Mouse (Mus musculus): ENCODE data around the gene 1700067P10Rik. TPM values are rescaled to one million over a fixed set of nuclear protein-coding genes. Genes with fewer than 3 reads are reported as not detected.

The 1700067P10Rik gene
- polyA plus RNA-seq, 1 experiment from 2014 or later = 0.26 TPM

DNA sequence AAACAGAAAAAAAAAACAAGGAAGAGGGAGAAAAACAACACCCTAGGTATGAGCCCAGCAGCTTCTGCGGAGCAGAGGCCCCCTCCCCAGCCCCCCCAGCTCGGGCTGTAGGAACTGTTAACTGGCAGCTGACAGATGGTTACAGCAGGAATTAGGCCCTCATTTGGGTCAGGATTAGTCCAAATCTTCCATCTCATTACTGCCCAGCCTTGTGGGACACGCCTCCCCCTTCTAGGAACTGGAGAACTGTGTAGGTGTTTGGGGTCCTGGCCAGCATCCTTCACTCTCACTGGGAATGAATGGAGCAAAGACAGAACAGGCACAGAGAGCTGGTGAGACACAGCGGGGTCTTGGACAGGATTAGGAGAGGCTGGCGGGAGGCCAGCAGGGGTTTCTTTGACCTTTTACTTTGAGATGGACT, 24.0 kb upstream of the 1700067P10Rik start:
- no peaks in the 10 kb centered on the region for H3K36me3 ChIP-seq
- H3K4me2 ChIP-seq (replicated peaks) = no peak overlapping the region
- H3K4me3 ChIP-seq = no peak overlapping the region
- H3K27ac ChIP-seq = no peak overlapping the region
- 31% methylated on average over 5 of the region's 5 CpGs for WGBS
- ATAC-seq (ENCODE audit: low FRiP score) = no peak
- peaks cover 13% of the 10 kb centered on the region for H3K4me1 ChIP-seq
- H3K9me3 ChIP-seq (replicated peaks) = no peaks in the 10 kb centered on the region
- H3K27me3 ChIP-seq = 0 out of 2 replicates have a peak, but pooled peaks cover 4% of the 10 kb centered on the region
- no peak overlapping the region for H3K9ac ChIP-seq

DNA sequence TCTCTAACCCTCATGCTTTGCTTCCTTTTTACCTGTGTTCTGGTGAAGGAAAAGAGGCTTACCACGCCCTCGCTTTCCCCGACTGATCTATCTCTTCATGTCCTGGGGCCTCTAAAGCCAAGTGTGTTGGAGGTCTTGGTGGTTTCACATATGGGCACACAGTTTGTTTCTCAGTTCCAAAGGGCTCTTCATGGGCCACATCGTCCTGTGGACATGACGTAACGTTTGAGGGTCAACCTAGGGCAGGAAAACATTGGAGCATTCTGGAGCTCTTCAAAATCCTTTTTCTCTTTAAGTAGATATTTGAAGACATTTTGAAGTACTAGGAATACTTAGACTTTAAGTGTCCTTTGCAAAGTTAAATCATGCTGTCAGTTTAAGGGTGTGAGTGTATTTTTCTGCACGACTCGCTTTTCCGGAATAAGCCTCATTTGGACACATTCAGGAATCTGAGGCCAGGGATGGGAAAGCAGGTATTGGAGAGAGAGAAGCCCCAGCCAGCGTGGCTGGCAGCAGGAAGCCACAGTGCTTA, 22.0 kb upstream of the 1700067P10Rik start:
- no peak overlapping the region for H3K4me3 ChIP-seq
- no peak overlapping the region for H3K27ac ChIP-seq
- no peak overlapping the region for H3K9ac ChIP-seq
- H3K4me2 ChIP-seq (replicated peaks) = no peak overlapping the region
- H3K36me3 ChIP-seq = no peaks in the 10 kb centered on the region
- ATAC-seq (ENCODE audit: low FRiP score) = no peak
- no peaks in the 10 kb centered on the region for H3K9me3 ChIP-seq (replicated peaks)
- 67% methylated on average over 10 of the region's 10 CpGs for WGBS
- 0 out of 2 replicates have a peak, but pooled peaks cover 4% of the 10 kb centered on the region for H3K27me3 ChIP-seq
- peaks cover 13% of the 10 kb centered on the region for H3K4me1 ChIP-seq

DNA sequence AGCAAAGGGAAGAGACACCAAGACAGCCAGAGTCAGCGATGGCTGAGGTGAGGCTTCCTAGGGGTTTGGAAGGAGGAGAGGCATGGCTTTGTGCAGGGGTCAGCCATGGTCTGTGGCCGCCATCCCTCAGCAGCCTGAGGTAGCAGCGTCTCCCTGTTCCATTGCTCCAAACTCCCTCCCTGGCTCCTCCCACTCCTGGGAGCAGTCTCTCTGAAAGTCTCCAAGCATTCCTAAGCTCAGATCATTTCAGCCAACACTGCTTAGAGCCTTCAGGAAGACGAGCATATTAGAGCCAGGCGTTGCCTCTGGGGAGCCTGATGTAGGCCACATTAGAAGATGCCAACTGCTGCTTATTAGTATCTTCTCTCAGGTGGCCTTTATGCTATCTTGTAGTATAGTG, 21.4 kb upstream of the 1700067P10Rik start:
- 29% methylated on average over 5 of the region's 5 CpGs for WGBS
- no peak overlapping the region for H3K4me3 ChIP-seq
- H3K4me1 ChIP-seq = peaks cover 13% of the 10 kb centered on the region
- H3K4me2 ChIP-seq (replicated peaks) = no peak overlapping the region
- no peaks in the 10 kb centered on the region for H3K9me3 ChIP-seq (replicated peaks)
- H3K27ac ChIP-seq = no peak overlapping the region
- no peak overlapping the region for H3K9ac ChIP-seq
- H3K27me3 ChIP-seq = 0 out of 2 replicates have a peak, but pooled peaks cover 4% of the 10 kb centered on the region
- ATAC-seq (ENCODE audit: low FRiP score) = no peak
- H3K36me3 ChIP-seq = no peaks in the 10 kb centered on the region

- WGBS = 36% methylated on average over 3 of the region's 3 CpGs
- no peak overlapping the region for H3K4me3 ChIP-seq
- no peaks in the 10 kb centered on the region for H3K9me3 ChIP-seq (replicated peaks)
- no peak overlapping the region for H3K9ac ChIP-seq
- no peaks in the 10 kb centered on the region for H3K36me3 ChIP-seq
- H3K27ac ChIP-seq = no peak overlapping the region
- no peak overlapping the region for H3K4me2 ChIP-seq (replicated peaks)
- no peaks in the 10 kb centered on the region for H3K4me1 ChIP-seq
- ATAC-seq (ENCODE audit: low FRiP score) = no peak
- no peaks in the 10 kb centered on the region; the same call in 1 of the 2 replicates for H3K27me3 ChIP-seq
Observed at GRCm38 (mm10) chr17:48080626-48081025, 8.5 kb upstream of the 1700067P10Rik start.

DNA sequence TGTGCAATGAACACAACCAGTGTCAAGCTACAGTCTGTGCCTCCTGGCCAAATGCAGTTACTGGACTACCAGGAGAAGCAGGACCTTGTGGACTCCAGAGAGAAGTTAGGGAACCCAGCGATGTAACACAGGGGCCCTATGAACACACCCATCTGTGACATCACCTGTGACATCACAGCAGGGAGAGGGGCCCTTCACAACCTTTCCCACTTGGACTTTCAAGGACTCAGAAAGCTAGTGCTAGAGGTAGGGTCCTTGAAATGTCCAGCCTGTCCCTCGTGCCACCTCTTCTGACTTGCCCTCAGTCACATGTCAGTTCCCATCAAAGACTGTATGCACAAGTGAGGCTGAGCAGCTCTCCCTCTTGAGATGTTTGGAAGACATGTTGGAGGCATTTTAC, 327 bp downstream of the 1700067P10Rik start:
- no peak for ATAC-seq (ENCODE audit: low FRiP score)
- 76% methylated on average over 2 of the region's 2 CpGs for WGBS

GRCm38 (mm10) chr17:48090305-48090704, 1.2 kb downstream of the 1700067P10Rik start:
- Histone ChIP-seq H3K4me2 (replicated peaks) (no peak overlapping the region), H3K27me3 (peaks cover 23% of the 10 kb centered on the region), H3K27ac (no peak overlapping the region), H3K36me3 (no peaks in the 10 kb centered on the region), H3K4me1 (peaks cover 12% of the 10 kb centered on the region), H3K9ac (no peak overlapping the region), H3K4me3 (no peak overlapping the region), H3K9me3 (replicated peaks) (0 out of 2 replicates have a peak, but pooled peaks cover 4% of the 10 kb centered on the region)
- WGBS = 58% methylated on average over 12 of the region's 12 CpGs
- ATAC-seq (ENCODE audit: low FRiP score) = no peak

More for the DNA sequence above, 327 bp downstream of the 1700067P10Rik start:
- Histone ChIP-seq H3K4me1 (peaks cover 5% of the 10 kb centered on the region), H3K27me3 (peaks cover 14% of the 10 kb centered on the region), H3K36me3 (no peaks in the 10 kb centered on the region), H3K9me3 (replicated peaks) (0 out of 2 replicates have a peak, but pooled peaks cover 4% of the 10 kb centered on the region), H3K9ac (no peak overlapping the region), H3K27ac (no peak overlapping the region), H3K4me3 (no peak overlapping the region), H3K4me2 (replicated peaks) (no peak overlapping the region)

- no peak overlapping the region for H3K4me2 ChIP-seq (replicated peaks)
- H3K27ac ChIP-seq = no peak overlapping the region
- H3K9ac ChIP-seq = no peak overlapping the region
- H3K4me1 ChIP-seq = peaks cover 40% of the 10 kb centered on the region
- no peak for ATAC-seq (ENCODE audit: low FRiP score)
- H3K4me3 ChIP-seq = no peak overlapping the region
- no peaks in the 10 kb centered on the region for H3K36me3 ChIP-seq
- 79% methylated on average over 5 of the region's 5 CpGs for WGBS
- H3K9me3 ChIP-seq (replicated peaks) = 0 out of 2 replicates have a peak, but pooled peaks cover 4% of the 10 kb centered on the region
- peaks cover 53% of the 10 kb centered on the region for H3K27me3 ChIP-seq
Observed at GRCm38 (mm10) chr17:48093286-48093817, 4.2 kb downstream of the 1700067P10Rik start.

GRCm38 (mm10) chr17:48094820-48095680, 5.9 kb downstream of the 1700067P10Rik start:
- peaks cover 70% of the 10 kb centered on the region for H3K27me3 ChIP-seq

GRCm38 (mm10) chr17:48095718-48096121, 6.6 kb downstream of the 1700067P10Rik start:
- Histone ChIP-seq H3K27ac (no peak overlapping the region), H3K4me2 (replicated peaks) (peak overlapping the region; percentile 43), H3K36me3 (no peaks in the 10 kb centered on the region), H3K27me3 (peaks cover 74% of the 10 kb centered on the region), H3K9me3 (replicated peaks) (0 out of 2 replicates have a peak, but pooled peaks cover 4% of the 10 kb centered on the region), H3K9ac (no peak overlapping the region), H3K4me1 (peaks cover 53% of the 10 kb centered on the region), H3K4me3 (peak overlapping the region; percentile 11)
- under 1% methylated on average over 26 of the region's 26 CpGs for WGBS
- no peak for ATAC-seq (ENCODE audit: low FRiP score)

More at GRCm38 (mm10) chr17:48094820-48095680, 5.9 kb downstream of the 1700067P10Rik start:
- 5% methylated on average over 20 of the region's 20 CpGs for WGBS
- H3K36me3 ChIP-seq = no peaks in the 10 kb centered on the region
- H3K9me3 ChIP-seq (replicated peaks) = 0 out of 2 replicates have a peak, but pooled peaks cover 4% of the 10 kb centered on the region
- H3K9ac ChIP-seq = no peak overlapping the region
- H3K27ac ChIP-seq = no peak overlapping the region
- H3K4me1 ChIP-seq = peaks cover 55% of the 10 kb centered on the region
- H3K4me3 ChIP-seq = no peak overlapping the region
- no peak overlapping the region; the same call in 1 of the 2 replicates for H3K4me2 ChIP-seq (replicated peaks)
- ATAC-seq (ENCODE audit: low FRiP score) = no peak

DNA sequence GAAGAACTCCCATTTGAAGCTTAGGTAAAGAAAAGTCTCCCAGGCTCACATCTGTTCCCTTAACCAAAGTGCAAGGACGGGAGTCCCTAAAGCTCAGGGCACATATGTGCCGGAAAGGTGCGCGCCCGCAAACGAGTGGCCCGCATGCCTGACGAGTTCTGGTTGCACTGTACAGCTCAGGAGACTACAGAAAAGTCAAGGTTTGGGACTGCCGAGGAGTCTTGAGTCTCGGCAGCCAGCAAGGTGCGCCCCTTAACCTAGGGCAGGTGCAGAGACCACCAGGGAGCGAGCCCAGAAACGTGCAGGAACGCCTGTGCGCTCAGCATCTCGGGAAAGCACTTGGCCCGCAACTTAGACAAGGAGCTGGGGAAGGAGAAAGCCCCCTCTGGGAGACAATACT, 7.2 kb downstream of the 1700067P10Rik start:
- Histone ChIP-seq H3K27me3 (peaks cover 74% of the 10 kb centered on the region), H3K9ac (no peak overlapping the region), H3K4me2 (replicated peaks) (0 out of 2 replicates have a peak overlapping the region, but pooled peaks have one; percentile 62), H3K4me3 (no peak overlapping the region), H3K27ac (no peak overlapping the region), H3K36me3 (no peaks in the 10 kb centered on the region), H3K4me1 (peaks cover 53% of the 10 kb centered on the region), H3K9me3 (replicated peaks) (0 out of 2 replicates have a peak, but pooled peaks cover 4% of the 10 kb centered on the region)
- 4% methylated on average over 17 of the region's 17 CpGs for WGBS
- no peak for ATAC-seq (ENCODE audit: low FRiP score)

DNA sequence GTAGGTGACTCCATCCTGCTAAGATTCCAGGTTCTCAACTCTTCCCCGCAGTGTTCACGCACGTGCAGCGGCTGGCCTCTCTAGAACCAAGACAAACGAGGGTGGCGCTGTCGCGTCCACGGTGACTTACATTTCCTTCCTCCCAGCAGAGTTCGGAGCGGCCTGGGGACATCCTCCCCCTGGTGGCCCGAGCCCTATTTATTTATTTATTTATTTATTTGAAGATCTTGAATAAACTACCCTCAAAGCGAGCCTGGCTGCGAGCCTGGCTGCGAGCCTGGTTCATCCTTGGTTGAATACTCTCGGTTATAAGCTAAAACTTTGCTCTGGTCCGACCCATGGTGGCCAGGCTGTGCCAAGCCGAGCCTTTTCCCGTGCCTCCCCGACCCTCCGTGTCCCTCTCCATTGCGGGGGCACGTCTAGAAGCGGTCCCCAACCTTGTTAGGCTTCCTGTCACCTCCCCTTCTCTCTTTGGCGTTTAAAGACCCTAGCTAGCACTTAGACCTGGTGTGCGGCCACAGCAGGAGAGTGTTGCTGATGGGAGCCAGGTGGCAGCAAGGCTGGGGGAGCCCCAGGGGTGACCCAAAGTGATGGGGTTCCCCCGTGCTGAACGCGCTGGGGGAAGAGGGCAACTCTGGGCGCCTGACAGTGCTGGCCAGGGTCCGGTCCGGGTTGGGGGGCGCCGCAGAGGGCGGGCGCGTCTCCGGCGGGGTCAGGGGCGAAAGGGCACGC, 8.1 kb downstream of the 1700067P10Rik start:
- ATAC-seq (ENCODE audit: low FRiP score) = no peak
- peaks cover 53% of the 10 kb centered on the region for H3K4me1 ChIP-seq
- under 1% methylated on average over 27 of the region's 41 CpGs for WGBS
- H3K9ac ChIP-seq = peak overlapping the region; percentile 47; the same call in 1 of the 2 replicates
- H3K9me3 ChIP-seq (replicated peaks) = 0 out of 2 replicates have a peak, but pooled peaks cover 4% of the 10 kb centered on the region
- H3K36me3 ChIP-seq = no peaks in the 10 kb centered on the region
- H3K4me3 ChIP-seq = peak overlapping the region; percentile 30
- peaks cover 74% of the 10 kb centered on the region for H3K27me3 ChIP-seq
- peak overlapping the region; percentile 62 for H3K4me2 ChIP-seq (replicated peaks)
- peak overlapping the region; percentile 40; the same call in 1 of the 2 replicates for H3K27ac ChIP-seq

Measured in hindbrain, embryonic 12.5 days (tissue).